Mouse (Mus musculus): Measurements from ENCODE around the gene Olfr1310.
"Not testable (repeated sequence)": the region's sequence is repeated elsewhere in the genome, so short reads cannot be mapped to it uniquely, and the experiment has no call there.

Gene Olfr1310

DNA sequence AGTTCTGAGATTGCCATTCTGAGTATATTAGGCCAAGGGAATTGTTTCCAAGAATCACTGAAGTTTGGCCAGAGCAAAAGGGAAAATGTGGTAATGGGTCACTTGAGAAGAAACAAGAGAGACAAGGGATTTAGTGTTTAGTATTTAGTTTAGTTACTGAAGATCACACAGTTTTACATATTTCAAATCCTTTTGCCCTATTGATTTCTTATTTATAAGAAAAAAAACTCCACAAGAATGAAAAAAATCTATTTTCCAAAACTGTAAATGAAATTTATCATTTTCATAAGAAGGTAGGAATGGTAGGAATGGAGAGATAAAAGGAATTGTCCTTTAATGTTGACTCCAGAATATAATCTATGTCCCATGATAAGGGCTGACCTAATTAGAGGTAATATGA lies at the start of gene Olfr1310:
Gene Olfr1310 (minus strand): TSS at position 101 of the 400 bp plus-strand sequence.
- DNase-seq (ENCODE audit: low spot score in 2 of 2): no peak

DNA sequence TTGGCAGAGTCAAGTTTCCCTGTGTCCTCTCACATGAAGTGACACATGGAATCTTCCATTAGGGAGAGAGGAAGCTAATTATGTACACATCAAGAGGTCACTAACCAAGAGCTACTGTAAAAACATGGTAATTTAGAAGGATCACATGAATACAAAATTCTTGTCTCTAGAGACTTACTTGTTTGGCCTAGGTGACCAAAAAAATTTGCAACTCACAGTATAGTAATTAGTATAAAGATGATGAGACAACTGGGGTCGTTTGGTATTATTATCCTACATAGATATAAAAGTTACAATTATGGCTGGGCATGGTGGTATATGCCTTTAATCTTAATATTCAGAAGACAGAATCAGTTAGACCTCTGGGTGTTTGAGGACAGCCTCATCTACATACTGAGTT lies 37.6 kb upstream of the Olfr1310 start, which contains the start of gene Olfr1312:
Gene Olfr1312 (minus strand): TSS at position 101 of the 400 bp plus-strand sequence.
- DNase-seq (ENCODE audit: low spot score in 2 of 2): no peak

DNA sequence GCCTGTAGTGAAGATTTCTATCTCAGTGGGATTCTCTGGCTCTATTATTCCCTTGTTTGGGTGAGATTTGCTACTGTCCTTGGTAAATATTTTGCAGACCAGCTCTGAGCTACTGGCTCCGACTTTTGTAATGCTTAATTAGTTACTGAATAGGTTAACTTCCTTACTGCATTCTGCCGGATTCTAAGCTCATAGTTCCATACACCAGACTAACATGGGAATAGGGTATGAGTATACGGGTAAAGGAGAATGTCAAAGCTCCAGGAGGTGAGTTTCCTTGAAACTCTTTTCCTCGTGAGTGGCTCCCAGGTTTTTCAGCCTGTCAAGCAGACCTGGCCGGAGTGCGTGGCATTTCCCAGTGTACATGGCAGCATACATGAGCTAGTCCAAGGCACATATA lies 14.5 kb upstream of the Olfr1310 start:
- not testable (repeated sequence) for DNase-seq (ENCODE audit: low spot score in 2 of 2)

DNA sequence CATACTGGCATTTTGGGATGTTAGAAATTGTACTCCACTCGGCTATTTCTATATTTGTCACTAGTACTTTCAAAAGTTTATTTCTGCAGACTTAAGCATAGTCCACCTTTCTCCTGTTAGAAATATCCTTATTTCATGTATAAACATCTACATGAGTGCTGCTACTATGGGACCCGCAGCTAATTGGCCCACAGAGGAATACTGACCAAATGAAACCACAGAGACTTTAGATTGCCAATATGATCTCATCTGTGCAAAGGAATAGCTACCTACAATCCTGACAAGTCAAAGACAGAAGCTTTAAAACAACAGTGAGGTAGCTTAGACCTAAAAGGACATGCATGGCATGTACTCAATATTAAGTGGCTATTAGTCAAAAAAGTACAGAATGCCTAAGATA lies 11.8 kb upstream of the Olfr1310 start, which contains the start of gene Olfr1311:
Gene Olfr1311 (minus strand): TSS at position 101 of the 400 bp plus-strand sequence.
- DNase-seq (ENCODE audit: low spot score in 2 of 2): no peak

DNA sequence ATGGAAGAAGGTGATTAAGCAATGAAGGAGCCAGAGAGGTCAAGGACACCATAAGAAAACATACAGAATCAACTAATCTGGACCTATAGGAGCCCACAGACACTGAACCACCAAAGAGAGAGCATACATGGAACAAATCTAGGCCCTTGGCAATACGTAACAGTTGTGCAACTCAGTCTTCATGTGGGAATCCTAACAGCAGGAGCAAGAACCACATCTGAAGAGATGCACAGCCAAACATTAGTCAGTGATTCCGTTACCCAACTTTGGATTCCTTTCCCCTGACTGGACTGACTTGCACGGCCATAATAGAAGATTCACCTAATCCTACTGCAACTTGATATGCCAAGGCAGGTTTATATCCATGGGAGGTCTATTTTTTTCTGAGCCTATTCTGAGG lies 2.4 kb upstream of the Olfr1310 start:
- DNase-seq (ENCODE audit: low spot score in 2 of 2): no peak

DNA sequence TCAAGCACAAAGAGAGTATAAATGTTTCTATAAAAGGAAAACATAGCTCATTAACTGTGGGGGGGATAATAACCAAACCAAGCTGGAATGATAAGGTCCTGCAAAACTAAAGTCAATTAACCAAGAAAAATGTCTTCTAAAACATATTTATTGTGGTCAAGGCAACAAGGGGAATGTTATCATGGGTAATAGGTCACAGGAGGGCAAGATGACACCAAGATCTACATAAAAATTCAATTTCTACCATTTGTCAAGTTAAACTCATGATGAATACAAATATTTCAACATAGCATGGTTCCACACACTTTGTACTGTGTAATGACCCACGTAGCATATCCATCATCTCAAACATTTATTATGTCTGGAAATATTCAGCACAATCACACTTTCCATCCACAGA lies 22.3 kb downstream of the Olfr1310 start, which contains the start of gene Olfr1309:
Gene Olfr1309 (minus strand): TSS at position 101 of the 400 bp plus-strand sequence.
- no peak for DNase-seq (ENCODE audit: low spot score in 2 of 2)

DNA sequence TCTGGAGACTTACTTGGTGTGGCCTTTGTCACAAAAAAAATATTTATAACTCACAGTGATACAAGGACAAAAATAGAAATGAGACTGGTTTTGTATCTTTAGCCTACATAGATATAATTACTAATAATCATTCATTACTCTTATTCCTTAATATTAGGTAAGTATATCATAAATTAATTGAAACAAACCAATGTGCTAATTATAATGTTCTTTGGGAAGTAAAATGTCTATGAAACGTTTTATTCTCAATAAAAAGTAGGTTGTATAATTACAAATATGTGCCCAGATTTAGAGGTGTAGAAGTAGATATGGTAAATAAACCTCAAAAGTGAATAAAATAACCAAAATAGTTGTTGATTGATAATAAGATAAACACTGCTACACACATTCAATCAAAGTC lies 47.7 kb downstream of the Olfr1310 start, which contains the start of gene Olfr1308:
Gene Olfr1308 (minus strand): TSS at position 101 of the 400 bp plus-strand sequence.
- no peak for DNase-seq (ENCODE audit: low spot score in 2 of 2)

Measured in cerebellum, postnatal 4 days (tissue).